Mouse (Mus musculus) embryonic stem cell, embryonic (primary cell): ENCODE measurements at regions not wholly inside any gene's neighbourhood (a gene's known extent, or its start where the extent isn't known, plus 50 kb on each side); places are given as distances from the start of the nearest gene placed in this dataset.

Experiments used
- CTCF ChIA-PET, 4 experiments: fragments of 300-600 bp in 2 of 4; fragments of 350-600 bp in 2 of 4; sonication (Branson Sonifier 250); formaldehyde crosslinking; loops; one replicate each; lab custom pipeline; 2022; ENCODE audit warnings: inconsistent platforms in 2 of 4; lab: Charles Lee
- POLR2A ChIA-PET, 4 experiments: fragments of 300-600 bp in 2 of 4; fragments of 350-600 bp in 2 of 4; sonication (Branson Sonifier 250); formaldehyde crosslinking; loops; one replicate each; lab custom pipeline; 2022; ENCODE audit warnings: antibody characterized with exemption in 4 of 4, inconsistent platforms in 1 of 4; lab: Charles Lee

DNA sequence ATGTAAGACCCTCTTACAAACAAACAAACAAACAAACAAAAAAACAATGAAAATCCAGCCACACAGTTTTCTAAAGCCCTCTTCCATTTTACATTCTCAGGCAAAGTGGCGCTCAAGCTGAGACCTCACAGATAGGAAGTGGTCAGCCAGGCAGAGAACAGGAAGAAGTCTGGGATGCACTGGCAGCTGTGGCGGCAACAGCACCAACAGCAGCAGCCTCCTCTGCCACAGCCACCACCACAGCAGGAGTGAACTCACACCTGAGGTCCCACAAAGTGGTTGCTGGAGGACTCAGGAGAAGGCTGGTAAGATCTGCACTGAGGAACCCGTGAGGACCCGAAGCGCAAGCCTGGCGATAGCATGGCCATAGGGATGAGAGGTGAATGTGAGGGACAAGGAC is 156.3 kb downstream of the Grm4 start:
- ChIA-PET CTCF (no interaction called here), POLR2A (no interaction called here)

DNA sequence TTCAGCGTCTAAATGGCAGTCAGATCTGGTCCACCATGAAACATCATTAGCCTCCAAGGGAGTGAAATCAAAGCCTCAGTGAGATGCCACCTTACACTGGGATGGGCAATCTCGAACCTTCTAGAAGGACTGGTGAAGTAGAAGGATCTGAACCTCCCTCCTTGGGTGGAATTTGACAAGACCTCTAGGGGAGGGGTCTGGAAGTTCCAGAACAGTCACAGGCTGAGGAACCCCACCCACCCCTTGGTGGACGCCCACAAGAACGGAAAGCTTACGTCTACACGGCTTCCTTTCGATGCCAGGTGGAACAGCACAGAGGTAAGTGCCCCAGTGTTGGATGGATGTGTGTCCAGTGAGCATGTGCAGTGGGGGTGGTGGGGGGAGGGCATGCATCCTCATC is 156.9 kb downstream of the Grm4 start:
- ChIA-PET CTCF (interaction anchor here in 1 of 4 experiments (0.8 kb wide), 1 partner anchor 29 kb away, joined by 4 read pairs; no protein-coding TSS in a partner anchor), POLR2A (no interaction called here)

DNA sequence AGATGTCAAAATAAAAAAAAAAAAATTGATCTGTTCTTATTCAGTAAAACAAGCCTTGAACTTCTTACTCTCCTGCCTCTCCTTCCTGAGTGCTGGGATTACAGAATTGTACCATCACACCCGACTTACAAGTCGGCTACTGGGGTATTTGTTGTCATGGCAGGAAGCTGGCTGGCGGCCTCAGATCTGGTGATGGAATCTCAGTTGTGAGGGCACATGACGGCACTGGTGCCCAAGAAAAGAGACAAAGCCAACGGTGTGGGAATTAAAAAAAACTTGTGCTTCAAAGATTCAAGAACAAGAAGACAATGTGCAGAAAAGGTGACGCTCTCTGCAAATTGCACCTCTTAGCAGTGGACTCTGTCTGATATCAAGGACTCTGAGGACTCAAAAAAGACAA is 157.3 kb downstream of the Grm4 start:
- ChIA-PET POLR2A (interaction anchor here in 1 of 4 experiments (0.5 kb wide), 1 partner anchor 216 kb away, joined by 4 read pairs; no protein-coding TSS in a partner anchor), CTCF (interaction anchor here in 1 of 4 experiments (0.8 kb wide), 1 partner anchor 29 kb away, joined by 4 read pairs; no protein-coding TSS in a partner anchor)

DNA sequence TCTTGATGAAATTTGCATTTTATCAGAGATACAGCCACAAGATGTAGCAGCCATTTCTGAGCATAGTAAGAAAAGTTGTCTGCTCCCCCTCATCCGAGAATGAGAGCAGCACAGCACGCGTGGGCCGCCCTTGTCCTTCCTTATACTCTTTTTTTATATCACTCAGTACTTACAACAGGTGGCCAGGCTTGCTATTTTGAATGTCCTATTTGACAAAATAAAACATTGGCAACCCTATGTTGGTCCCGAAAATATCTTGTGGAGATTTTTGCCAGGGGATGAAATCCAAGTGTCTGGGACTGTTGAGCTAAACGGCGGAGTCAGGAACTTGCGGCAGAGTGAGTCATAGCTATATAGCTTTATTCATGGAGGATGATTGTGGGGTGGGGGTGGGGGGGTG is 158.0 kb upstream of the Lemd2 start:
- CTCF ChIA-PET, result interaction anchor here in 1 of 4 experiments (0.6 kb wide), 1 partner anchor 116 kb away, joined by 4 read pairs; no protein-coding TSS in a partner anchor

DNA sequence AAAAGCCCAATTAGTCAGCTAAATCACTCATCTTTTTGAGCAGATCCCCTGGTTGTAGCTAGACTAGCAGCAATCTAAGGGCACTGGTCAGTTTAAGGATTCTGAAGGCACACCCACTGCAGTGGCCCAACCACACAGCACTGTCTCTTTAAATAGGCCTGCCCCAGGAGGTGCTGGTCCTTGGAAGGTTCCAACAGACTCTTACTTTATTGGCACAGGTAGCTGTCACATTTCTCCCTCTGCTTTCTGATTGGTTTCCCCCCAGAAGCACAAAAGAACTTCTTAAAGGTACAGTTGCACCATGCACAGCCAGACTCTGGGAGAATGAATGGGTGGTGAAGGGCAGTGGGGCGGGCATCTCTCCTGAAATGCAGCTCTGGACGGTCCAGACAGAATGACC is 157.1 kb upstream of the Lemd2 start:
- ChIA-PET POLR2A (interaction anchor here in 1 of 4 experiments (1.2 to 1.5 kb wide), 3 partner anchors 14 to 122 kb away, joined by 3 to 5 read pairs (median 4); no protein-coding TSS in a partner anchor), CTCF (interaction anchor here in 2 of 4 experiments (0.6 kb wide), 2 partner anchors 40 to 1093 kb away, joined by 3 to 4 read pairs; no protein-coding TSS in a partner anchor)

More for the DNA sequence above, 158.0 kb upstream of the Lemd2 start:
- POLR2A ChIA-PET, result interaction anchor here in 1 of 4 experiments (0.9 to 1.5 kb wide), 2 partner anchors 28 to 69 kb away, joined by 4 to 5 read pairs; no protein-coding TSS in a partner anchor

DNA sequence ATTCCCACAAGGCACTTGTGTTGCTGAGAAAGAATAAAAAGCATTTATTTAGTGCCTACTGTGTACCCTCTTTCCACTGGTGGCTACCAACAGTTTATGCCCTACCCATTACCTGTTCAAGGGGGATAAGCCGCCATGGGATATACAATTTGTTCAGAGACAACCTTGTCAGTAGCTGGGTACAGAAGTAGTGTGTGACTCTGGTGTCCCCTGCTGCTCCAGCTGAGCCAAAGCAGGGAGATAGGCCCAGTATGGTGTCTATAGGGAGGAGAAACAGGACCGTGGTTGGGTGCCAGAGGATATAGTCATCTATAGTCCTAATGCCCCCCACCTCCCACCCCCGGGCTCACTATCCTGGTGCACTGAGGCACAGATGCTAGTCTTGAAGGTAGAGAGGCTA is 152.6 kb upstream of the Lemd2 start:
- ChIA-PET CTCF (no interaction called here), POLR2A (interaction anchor here in 1 of 4 experiments (1.3 kb wide), 1 partner anchor 15 kb away, joined by 3 read pairs; no protein-coding TSS in a partner anchor)

DNA sequence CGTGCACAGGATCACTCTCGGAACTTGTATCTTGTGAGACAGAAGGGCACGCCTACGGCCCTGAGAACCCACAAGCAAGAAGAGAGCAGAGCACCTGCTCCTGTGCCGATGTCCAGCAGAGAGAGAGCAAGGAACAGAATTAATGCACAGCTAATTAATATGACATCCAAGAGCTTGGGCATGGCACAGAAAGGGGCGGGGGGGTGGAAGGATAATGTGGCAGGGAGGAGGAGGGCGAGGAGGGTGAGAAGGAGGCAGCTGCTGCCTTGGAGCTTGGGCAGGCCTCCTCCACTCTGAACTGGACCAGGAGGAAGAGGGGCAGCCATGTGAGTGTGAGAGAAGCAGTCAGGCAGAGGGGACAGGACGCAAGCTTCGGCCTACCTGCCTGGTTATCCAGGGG is 151.4 kb upstream of the Lemd2 start:
- ChIA-PET POLR2A (interaction anchor here in 2 of 4 experiments (0.7 to 1.1 kb wide), 2 partner anchors 83 to 92 kb away, joined by 3 read pairs; no protein-coding TSS in a partner anchor), CTCF (interaction anchor here in 1 of 4 experiments (0.6 kb wide), 1 partner anchor 236 kb away, joined by 3 read pairs; no protein-coding TSS in a partner anchor)

DNA sequence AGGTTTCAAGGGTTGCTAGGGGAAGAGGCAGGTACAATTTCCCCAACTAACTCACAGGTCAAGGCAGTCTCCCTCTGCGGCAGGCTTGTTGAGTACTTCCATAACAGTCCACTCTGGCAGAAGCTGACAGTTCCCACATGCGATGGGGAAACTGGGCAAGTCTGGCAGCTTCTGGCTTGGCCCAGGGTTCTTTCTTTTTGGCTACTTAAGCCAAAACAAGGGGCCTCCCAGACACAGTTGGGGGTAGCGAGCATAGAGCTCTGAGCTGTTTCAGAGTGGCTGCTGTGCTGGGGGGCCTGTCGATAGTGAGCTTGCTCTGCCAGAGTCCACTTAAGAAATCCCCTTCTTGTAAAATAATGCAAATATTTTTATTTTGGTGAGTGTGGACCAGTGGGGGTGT is 150.8 kb upstream of the Lemd2 start:
- POLR2A ChIA-PET, result interaction anchor here in 2 of 4 experiments (0.7 to 1.1 kb wide), 2 partner anchors 82 to 92 kb away, joined by 3 read pairs; no protein-coding TSS in a partner anchor

DNA sequence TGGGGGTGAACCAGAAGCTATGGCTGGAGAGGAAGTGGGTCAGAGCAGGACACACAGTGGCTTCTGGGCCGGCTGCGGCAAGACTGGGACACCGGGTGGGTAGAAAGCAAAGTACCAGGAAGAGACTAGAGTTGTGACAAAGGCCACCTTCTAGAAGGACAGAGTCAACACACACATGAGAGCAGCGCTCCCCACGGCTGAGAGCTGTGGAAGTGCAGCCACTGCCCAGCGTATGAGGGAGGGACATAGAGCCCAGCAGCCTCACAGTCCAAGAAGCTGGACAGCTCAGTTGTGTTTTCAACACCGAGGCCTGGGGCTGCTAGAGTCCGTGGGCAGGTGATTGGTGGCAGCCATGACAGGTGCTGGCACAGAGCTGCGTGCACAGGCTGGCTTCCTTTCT is 145.6 kb upstream of the Lemd2 start:
- CTCF ChIA-PET, result interaction anchor here in 1 of 4 experiments (0.6 kb wide), 1 partner anchor 53 kb away, joined by 3 read pairs; no protein-coding TSS in a partner anchor

More for the DNA sequence above, 150.8 kb upstream of the Lemd2 start:
- CTCF ChIA-PET, result no interaction called here

DNA sequence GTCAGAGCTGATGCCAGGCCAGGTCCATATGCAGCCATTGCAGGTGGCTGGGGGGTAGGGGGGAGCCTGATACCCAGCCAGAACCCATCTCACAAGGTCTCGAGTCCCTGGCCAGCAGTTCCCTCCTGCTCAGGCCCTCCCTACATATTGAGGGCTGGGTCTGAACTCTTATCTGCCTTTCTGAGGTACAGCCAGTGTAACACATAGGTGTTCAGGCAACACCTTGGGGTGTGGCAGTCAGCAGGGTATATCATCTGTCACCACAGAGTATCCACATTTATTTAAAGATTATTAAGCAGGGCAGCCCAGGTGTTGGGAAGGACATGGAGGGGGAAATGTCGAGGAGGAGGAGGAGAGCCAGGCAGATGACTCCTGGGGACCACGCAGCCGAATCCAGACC is 145.2 kb upstream of the Lemd2 start:
- POLR2A ChIA-PET, result no interaction called here
- CTCF ChIA-PET, result no interaction called here

More for the DNA sequence above, 145.6 kb upstream of the Lemd2 start:
- POLR2A ChIA-PET, result interaction anchor here in 1 of 4 experiments (0.6 kb wide), 1 partner anchor 35 kb away, joined by 4 read pairs; no protein-coding TSS in a partner anchor

DNA sequence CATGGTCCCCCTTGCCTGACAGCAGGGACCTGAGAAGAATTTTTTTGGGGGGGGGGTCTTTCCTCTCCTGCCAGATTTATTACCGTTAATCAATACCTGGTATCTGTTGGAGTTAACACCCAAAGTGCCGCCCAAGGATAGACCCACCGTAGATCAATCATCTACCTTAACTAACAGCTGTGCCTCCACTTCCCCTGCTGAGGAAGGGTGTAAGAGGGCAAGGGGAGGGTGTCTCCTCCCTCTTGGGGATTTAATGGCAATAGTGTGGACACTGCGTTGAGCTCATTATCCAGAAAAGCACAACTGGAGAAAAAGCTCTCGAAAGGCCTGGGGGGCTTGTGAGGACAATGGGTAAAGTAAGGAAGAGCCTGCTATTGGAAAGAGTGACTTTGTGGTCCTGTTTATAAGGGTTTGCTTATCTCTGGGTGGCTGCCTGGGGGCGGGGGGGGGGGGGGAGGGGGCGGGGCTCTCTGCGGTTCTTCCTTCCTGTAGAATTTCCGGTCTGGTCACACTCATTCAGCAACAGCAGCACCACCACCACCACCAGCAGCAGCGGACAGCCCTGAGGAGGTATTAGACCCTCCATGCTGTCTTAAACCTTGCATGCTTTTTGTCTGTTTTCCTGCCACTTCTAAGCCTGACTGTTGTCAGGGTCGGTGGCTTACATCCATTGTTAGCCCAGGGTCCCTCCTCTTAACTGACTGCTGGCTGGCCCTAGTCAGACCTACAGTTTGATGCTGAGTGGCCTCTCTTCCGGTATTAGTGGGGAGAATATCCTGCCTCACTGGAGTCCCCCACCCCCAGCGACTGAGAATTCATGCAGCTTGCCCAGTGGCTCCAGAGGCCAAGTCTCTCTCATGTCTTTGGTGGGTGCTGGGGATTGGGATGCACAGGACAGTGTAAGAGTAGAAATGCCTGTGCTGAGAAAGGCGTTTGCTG is 138.0 kb upstream of the Lemd2 start:
- ChIA-PET POLR2A (interaction anchor here in 3 of 4 experiments (0.6 to 1.3 kb wide), 5 partner anchors 14 to 225 kb away, joined by 3 to 8 read pairs (median 4); no protein-coding TSS in a partner anchor), CTCF (interaction anchor here in 1 of 4 experiments (0.6 kb wide), 1 partner anchor 110 kb away, joined by 6 read pairs; no protein-coding TSS in a partner anchor)

DNA sequence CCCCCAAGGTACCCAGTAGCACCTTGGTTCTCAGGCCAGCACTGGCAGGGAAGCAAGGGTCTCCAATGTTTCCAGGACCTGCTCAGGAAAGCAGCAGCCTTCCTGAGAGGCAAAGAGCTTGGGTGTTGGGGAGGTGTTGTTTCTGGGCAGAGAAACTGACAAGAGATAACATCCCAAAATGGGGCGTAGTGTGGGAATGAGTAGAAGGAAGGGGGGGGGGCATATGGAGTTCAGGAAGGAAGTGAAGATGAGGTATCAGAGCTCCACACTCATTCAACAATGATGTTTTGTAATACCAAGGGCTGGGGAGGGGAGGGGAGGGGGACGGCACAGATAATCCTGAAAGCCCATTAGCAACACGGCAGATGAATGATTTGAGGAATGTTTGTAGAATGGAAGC is 135.6 kb upstream of the Lemd2 start:
- ChIA-PET POLR2A (no interaction called here), CTCF (interaction anchor here in 1 of 4 experiments (0.6 kb wide), 1 partner anchor 22 kb away, joined by 4 read pairs; no protein-coding TSS in a partner anchor)

DNA sequence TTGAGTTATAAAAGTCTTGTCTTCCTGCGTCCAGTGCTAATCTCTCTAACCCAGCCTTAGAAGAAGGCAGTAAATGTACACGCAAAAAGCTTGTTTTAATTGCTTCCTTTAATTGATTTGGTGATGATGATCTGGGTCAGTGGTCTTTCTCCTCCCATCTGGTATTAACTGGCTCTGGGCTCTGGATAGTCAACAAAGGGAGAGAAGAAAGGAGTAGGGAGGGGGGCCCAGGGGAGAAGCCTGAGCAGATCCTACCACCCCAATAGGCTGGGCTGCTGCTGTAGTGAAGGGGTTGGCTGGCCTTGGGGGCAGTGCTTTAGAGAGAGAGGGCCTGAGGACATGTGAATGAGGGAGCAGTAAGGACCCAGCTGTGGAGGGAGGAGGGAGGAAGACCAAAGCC is 135.0 kb upstream of the Lemd2 start:
- ChIA-PET CTCF (interaction anchor here in 1 of 4 experiments (0.6 kb wide), 1 partner anchor 22 kb away, joined by 4 read pairs; no protein-coding TSS in a partner anchor), POLR2A (interaction anchor here in 1 of 4 experiments (0.7 kb wide), 1 partner anchor 85 kb away, joined by 3 read pairs; no protein-coding TSS in a partner anchor)

DNA sequence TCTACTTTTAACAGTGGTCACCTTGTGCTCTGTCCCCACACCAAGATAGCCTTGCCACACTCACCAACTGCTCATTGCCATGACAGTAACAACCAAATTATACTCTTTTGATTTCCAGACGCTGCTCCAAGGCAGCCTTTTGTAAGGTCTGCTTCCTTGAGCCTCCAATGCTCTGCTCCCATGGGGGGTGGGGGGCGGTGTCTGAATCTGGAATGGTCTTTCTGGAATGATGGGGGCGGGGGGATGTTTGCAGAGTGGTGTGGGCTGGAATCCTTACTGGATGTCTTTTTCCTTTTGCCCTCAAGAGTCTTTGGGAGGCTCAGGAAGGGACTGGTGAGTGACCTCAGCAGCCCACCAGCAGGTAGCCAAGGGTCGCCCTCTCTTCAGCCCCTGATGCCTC is 131.4 kb upstream of the Lemd2 start:
- ChIA-PET POLR2A (interaction anchor here in 1 of 4 experiments (2.0 kb wide), 1 partner anchor 11 kb away, joined by 12 read pairs; no protein-coding TSS in a partner anchor), CTCF (interaction anchor here in 1 of 4 experiments (0.6 kb wide), 1 partner anchor 419 kb away, joined by 3 read pairs; the partner anchor contains the start of gene Kifc5b)

DNA sequence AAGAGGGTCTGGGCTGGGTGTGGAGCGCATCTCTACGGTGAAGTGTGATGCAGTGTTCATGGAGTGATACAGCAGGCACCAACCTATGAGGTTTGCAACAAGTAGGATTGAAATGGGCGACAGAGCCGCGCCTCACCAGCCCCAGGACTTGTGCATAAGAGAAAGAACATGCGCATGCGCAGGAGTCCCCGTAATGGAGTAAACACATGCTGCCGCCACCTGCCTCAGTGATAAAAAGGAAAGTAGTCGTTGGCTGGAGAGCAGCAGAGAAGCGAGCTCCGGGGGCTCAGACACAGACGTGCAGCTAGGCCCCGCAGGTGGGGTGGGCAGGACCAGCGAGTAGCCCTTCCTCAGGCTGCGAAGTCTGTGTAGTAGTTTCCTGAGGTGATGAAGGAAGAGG is 129.3 kb upstream of the Lemd2 start:
- CTCF ChIA-PET, result interaction anchor here in 3 of 4 experiments (0.5 to 2.6 kb wide), 6 partner anchors 116 to 350 kb away, joined by 3 to 22 read pairs (median 4); no protein-coding TSS in a partner anchor
- POLR2A ChIA-PET, result interaction anchor here in 3 of 4 experiments (0.6 to 4.3 kb wide), 21 partner anchors 9 to 125 kb away, joined by 3 to 66 read pairs (median 4); no protein-coding TSS in a partner anchor

DNA sequence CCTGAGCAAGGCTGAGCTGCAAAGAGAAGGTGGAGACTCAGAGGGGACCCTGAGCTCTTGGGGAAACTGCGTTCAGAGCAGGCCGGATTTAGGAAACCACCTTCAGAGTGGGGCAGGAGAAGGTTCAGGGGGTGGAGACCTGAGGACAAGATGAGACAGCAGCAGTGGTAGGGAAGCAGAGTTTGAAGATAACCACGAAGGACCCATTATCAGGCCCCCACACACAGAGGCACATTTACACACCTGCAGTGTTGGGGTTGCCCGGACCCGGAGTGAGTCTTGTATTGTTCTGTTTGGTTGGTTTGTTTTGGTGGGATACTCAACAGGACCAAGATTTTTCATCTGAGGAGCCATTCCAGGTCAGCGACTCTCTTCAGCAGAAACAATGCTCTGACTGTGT is 128.9 kb upstream of the Lemd2 start:
- ChIA-PET CTCF (interaction anchor here in 2 of 4 experiments (0.7 to 2.6 kb wide), 4 partner anchors 116 to 127 kb away, joined by 3 to 22 read pairs (median 6); no protein-coding TSS in a partner anchor), POLR2A (interaction anchor here in 2 of 4 experiments (0.7 to 4.3 kb wide), 15 partner anchors 8 to 124 kb away, joined by 3 to 66 read pairs (median 4); no protein-coding TSS in a partner anchor)

DNA sequence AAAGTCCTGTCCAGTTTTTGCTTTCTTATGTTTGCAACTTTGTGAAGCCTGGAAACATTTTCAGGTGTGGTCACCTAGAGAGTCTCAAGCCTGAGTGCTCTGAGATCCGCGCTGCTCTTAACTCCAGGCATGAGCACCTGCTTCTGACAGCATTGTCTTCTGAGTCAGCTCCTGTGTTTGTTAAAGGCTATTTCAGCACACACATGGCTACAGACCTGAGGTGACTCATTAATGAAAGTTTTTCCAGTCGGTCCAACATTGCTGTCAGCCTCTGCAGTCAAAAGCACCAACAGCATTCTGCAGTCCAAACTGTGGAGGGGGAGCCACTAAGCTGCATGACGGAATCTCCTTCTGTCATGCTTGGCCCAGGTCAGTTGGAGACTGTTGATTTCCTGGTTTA is 127.8 kb upstream of the Lemd2 start:
- CTCF ChIA-PET, result no interaction called here
- POLR2A ChIA-PET, result interaction anchor here in 2 of 4 experiments (1.3 to 4.3 kb wide), 6 partner anchors 18 to 123 kb away, joined by 3 to 66 read pairs (median 18); no protein-coding TSS in a partner anchor

DNA sequence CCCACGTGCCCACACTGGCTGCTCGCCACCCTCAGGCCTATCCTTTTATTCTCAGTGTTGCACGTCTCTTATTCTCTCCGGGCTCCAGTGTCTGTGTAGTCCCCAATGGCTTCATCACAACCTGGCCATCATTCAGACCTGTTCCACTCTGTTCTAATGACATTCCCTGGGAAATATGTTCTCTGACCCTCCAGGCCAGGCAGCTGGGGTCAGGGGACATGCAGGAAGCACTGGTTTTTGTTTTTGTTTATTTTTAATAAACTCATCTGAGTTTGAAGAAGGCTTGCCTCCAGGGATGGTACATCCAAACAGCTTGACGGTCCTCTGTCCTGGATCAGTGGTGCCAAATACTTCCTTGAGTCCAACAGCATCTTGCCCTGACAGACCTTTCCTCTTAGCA is 127.4 kb upstream of the Lemd2 start:
- POLR2A ChIA-PET, result interaction anchor here in 2 of 4 experiments (0.6 to 4.7 kb wide), 10 partner anchors 17 to 170 kb away, joined by 3 to 66 read pairs (median 11); no protein-coding TSS in a partner anchor
- CTCF ChIA-PET, result interaction anchor here in 1 of 4 experiments (1.1 kb wide), 1 partner anchor 73 kb away, joined by 3 read pairs; no protein-coding TSS in a partner anchor
